Mouse (Mus musculus) kidney, postnatal 0 days (tissue): Measurements from ENCODE around the gene Bnip2. TPM values are rescaled to one million over a fixed set of nuclear protein-coding genes. Genes with fewer than 3 reads are reported as not detected.
A peak's percentile ranks its signal among the peaks of the same experiment; 100 is the strongest.

ENCODE experiments used
- ATAC-seq: fragments of 200-750 bp; cut with Nextera tagmentation; replicated peaks from 2 replicates; pipeline ENCODE4 v1.8.0; 2017; ENCODE audit warnings: low read depth, moderate number of reproducible peaks, moderate TSS enrichment, moderate library complexity; ENCODE audit not compliant: low FRiP score
- DNase-seq: peaks from one replicate; pipeline ENCODE4 v3.0.0-alpha.2; 2016; ENCODE audit warnings: low spot score
- H3K27ac ChIP-seq: fragments of 300-500 bp; sonication (generic); 2 replicates; pipeline ENCODE4 v1.5.1; 2014; ENCODE audit warnings: mild to moderate bottlenecking
- H3K27me3 ChIP-seq: fragments of 300-500 bp; sonication (generic); 2 replicates; pipeline ENCODE4 v1.6.1; 2014; ENCODE audit warnings: low read length, mixed read lengths; ENCODE audit not compliant: insufficient read depth
- H3K36me3 ChIP-seq: fragments of 300-500 bp; sonication (generic); 2 replicates; pipeline ENCODE4 v1.6.1; 2014; ENCODE audit warnings: low read length, mixed read lengths; ENCODE audit not compliant: insufficient read depth
- H3K4me1 ChIP-seq: fragments of 300-500 bp; sonication (generic); replicated peaks from 2 replicates; pipeline ENCODE4 v1.6.1; 2014; ENCODE audit warnings: antibody characterized with exemption, low read length, mixed read lengths; ENCODE audit not compliant: insufficient read depth
- H3K4me2 ChIP-seq: fragments of 300-500 bp; sonication (generic); 2 replicates; pipeline ENCODE4 v1.6.1; 2014; ENCODE audit warnings: mild to moderate bottlenecking, low read length, moderate library complexity, mixed read lengths
- H3K4me3 ChIP-seq: fragments of 300-500 bp; sonication (generic); replicated peaks from 2 replicates; pipeline ENCODE4 v1.5.1; 2014; ENCODE audit warnings: low read depth, low read length
- H3K9ac ChIP-seq: fragments of 300-500 bp; sonication (generic); 2 replicates; pipeline ENCODE4 v1.6.1; 2014; ENCODE audit warnings: low read depth, low read length
- H3K9me3 ChIP-seq: fragments of 300-500 bp; sonication (generic); replicated peaks from 2 replicates; pipeline ENCODE4 v1.6.1; 2016; ENCODE audit warnings: low read length, inconsistent platforms, mixed read lengths
- CTCF ChIP-seq: IDR thresholded peaks from 2 replicates; pipeline ENCODE4 v1.5.1; 2016; ENCODE audit warnings: antibody characterized with exemption, low read depth, mild to moderate bottlenecking, moderate library complexity
- WGBS: fragments of 180-500 bp; shearing (Covaris S2); extraction: QIAGEN DNeasy Blood & Tissue Kit; methylation state at CpG from one replicate; pipeline ENCODE4 v1.1.7; 2014; 5-methylcytosine and 5-hydroxymethylcytosine counted together
- polyA plus RNA-seq: library from polyadenylated mRNA; unstranded; fragments of >200 nt; fragmentation: Nextera tagmentation; extraction: Ambion mirVana; gene quantifications from 2 replicates; pipeline ENCODE4 v1.2.1, GENCODE M21; 2015

Bnip2 gene
- polyA plus RNA-seq, 1 experiment from 2014 or later = 88.9 TPM

GRCm38 (mm10) chr9:70033056-70033455, 43.8 kb downstream of the Bnip2 start:
- 47% methylated on average over 9 of the region's 9 CpGs for WGBS
- TF ChIP-seq CTCF = no peak
- DNase-seq = peak; percentile 38
- no peak for ATAC-seq
- Histone ChIP-seq H3K4me3 (no peak overlapping the region), H3K36me3 (no peaks in the 10 kb centered on the region), H3K9ac (no peak overlapping the region), H3K9me3 (no peaks in the 10 kb centered on the region), H3K4me2 (no peak overlapping the region), H3K27ac (peak overlapping the region; percentile 10; the same call in 1 of the 2 replicates), H3K4me1 (peaks cover 4% of the 10 kb centered on the region; the same call in 1 of the 2 replicates), H3K27me3 (no peaks in the 10 kb centered on the region)

GRCm38 (mm10) chr9:70034702-70035101, 45.4 kb downstream of the Bnip2 start:
- no peak for ATAC-seq
- DNase-seq = no peak
- no peak overlapping the region; the same call in 1 of the 2 replicates for H3K27ac ChIP-seq
- H3K9ac ChIP-seq = no peak overlapping the region
- H3K27me3 ChIP-seq = no peaks in the 10 kb centered on the region
- no peaks in the 10 kb centered on the region for H3K36me3 ChIP-seq
- H3K4me1 ChIP-seq = peaks cover 4% of the 10 kb centered on the region; the same call in 1 of the 2 replicates
- no peak for TF ChIP-seq CTCF
- H3K4me2 ChIP-seq = no peak overlapping the region
- H3K4me3 ChIP-seq = no peak overlapping the region
- 88% methylated on average over 7 of the region's 7 CpGs for WGBS
- H3K9me3 ChIP-seq = no peaks in the 10 kb centered on the region

GRCm38 (mm10) chr9:70036646-70037045, 47.4 kb downstream of the Bnip2 start:
- WGBS = 65% methylated on average over 4 of the region's 4 CpGs

GRCm38 (mm10) chr9:70037988-70038387, 48.7 kb downstream of the Bnip2 start, which contains the start of gene Gcnt3:
Gene Gcnt3, minus strand, starts transcription at chr9:70038088.
- H3K4me2 ChIP-seq = no peak within 1 kb of the TSS
- H3K4me1 ChIP-seq = 0 out of 2 replicates have a peak, but pooled peaks cover 4% of the 10 kb centered on the region
- H3K27ac ChIP-seq = no peak within 1 kb of the TSS
- no peaks in the 10 kb centered on the region for H3K9me3 ChIP-seq
- DNase-seq (no peak), ATAC-seq (no peak)
- H3K27me3 ChIP-seq = no peaks in the 10 kb centered on the region
- no peak within 1 kb of the TSS for H3K4me3 ChIP-seq
- 76% methylated on average over 7 of the region's 7 CpGs for WGBS
- no peak within 1 kb of the TSS for H3K9ac ChIP-seq
- no peaks in the 10 kb centered on the region for H3K36me3 ChIP-seq
- TF ChIP-seq CTCF = no peak

More at GRCm38 (mm10) chr9:70036646-70037045, 47.4 kb downstream of the Bnip2 start:
- Histone ChIP-seq H3K9me3 (no peaks in the 10 kb centered on the region), H3K9ac (no peak overlapping the region), H3K4me1 (peaks cover 4% of the 10 kb centered on the region; the same call in 1 of the 2 replicates), H3K4me2 (no peak overlapping the region), H3K27ac (no peak overlapping the region), H3K36me3 (no peaks in the 10 kb centered on the region), H3K27me3 (no peaks in the 10 kb centered on the region), H3K4me3 (no peak overlapping the region)
- no peak for DNase-seq
- TF ChIP-seq CTCF = peak; percentile 17; the same call in 1 of the 2 replicates
- ATAC-seq = no peak

- Histone ChIP-seq H3K36me3 (no peaks in the 10 kb centered on the region), H3K4me2 (no peak overlapping the region), H3K9ac (no peak overlapping the region), H3K9me3 (no peaks in the 10 kb centered on the region), H3K4me3 (no peak overlapping the region), H3K4me1 (no peaks in the 10 kb centered on the region), H3K27ac (no peak overlapping the region), H3K27me3 (no peaks in the 10 kb centered on the region)
- 78% methylated on average over 6 of the region's 6 CpGs for WGBS
- TF ChIP-seq CTCF = no peak
- no peak for ATAC-seq
- DNase-seq = no peak
Measured at GRCm38 (mm10) chr9:70039597-70040385, 50.5 kb downstream of the Bnip2 start.

GRCm38 (mm10) chr9:70040570-70040969, 51.3 kb downstream of the Bnip2 start:
- no peak for TF ChIP-seq CTCF
- no peak for DNase-seq

More at GRCm38 (mm10) chr9:70040570-70040969, 51.3 kb downstream of the Bnip2 start:
- H3K4me2 ChIP-seq = no peak overlapping the region
- no peaks in the 10 kb centered on the region for H3K4me1 ChIP-seq
- no peaks in the 10 kb centered on the region for H3K27me3 ChIP-seq
- ATAC-seq = no peak
- H3K36me3 ChIP-seq = no peaks in the 10 kb centered on the region
- 85% methylated on average over 11 of the region's 11 CpGs for WGBS
- H3K9ac ChIP-seq = no peak overlapping the region
- H3K9me3 ChIP-seq = no peaks in the 10 kb centered on the region
- no peak overlapping the region for H3K4me3 ChIP-seq
- H3K27ac ChIP-seq = no peak overlapping the region
